Mouse (Mus musculus) kidney, postnatal 25 days (tissue): ENCODE measurements at regions not wholly inside any gene's neighbourhood (a gene's known extent, or its start where the extent isn't known, plus 50 kb on each side); places are given as distances from the start of the nearest gene placed in this dataset.
A peak's percentile ranks its signal among the peaks of the same experiment; 100 is the strongest.

ENCODE experiments used
- DNase-seq, 2 experiments: peaks; one replicate each; pipeline ENCODE4 v3.0.0; 2021; ENCODE audit warnings: mixed read lengths in 2 of 2

- no peak for DNase-seq
These were observed 114.1 kb upstream of the Rreb1 start for GRCm38 (mm10) chr13:37664116-37664515.

- DNase-seq: peak; percentile 40 to 63
These were observed 111.8 kb upstream of the Rreb1 start for GRCm38 (mm10) chr13:37666207-37667003.

- DNase-seq: peak; percentile 40 to 71
These were observed 110.8 kb upstream of the Rreb1 start for GRCm38 (mm10) chr13:37667386-37667785.

GRCm38 (mm10) chr13:37667871-37668270, 110.3 kb upstream of the Rreb1 start:
- DNase-seq: peak in 1 of 2 experiments; percentile 9

- DNase-seq: no peak
These were observed 107.1 kb upstream of the Rreb1 start for GRCm38 (mm10) chr13:37671109-37671508.

GRCm38 (mm10) chr13:37674676-37675350, 103.4 kb upstream of the Rreb1 start:
- no peak for DNase-seq

GRCm38 (mm10) chr13:37675718-37676117, 102.5 kb upstream of the Rreb1 start:
- DNase-seq: no peak

GRCm38 (mm10) chr13:37676912-37677311, 101.3 kb upstream of the Rreb1 start:
- no peak for DNase-seq

- no peak for DNase-seq
These were observed 99.9 kb upstream of the Rreb1 start for GRCm38 (mm10) chr13:37678251-37678650.

GRCm38 (mm10) chr13:37678772-37679171, 99.4 kb upstream of the Rreb1 start:
- DNase-seq: no peak

- DNase-seq: peak in 1 of 2 experiments; percentile 9
These were observed 97.2 kb upstream of the Rreb1 start for GRCm38 (mm10) chr13:37680837-37681619.

GRCm38 (mm10) chr13:37683045-37683679, 95.0 kb upstream of the Rreb1 start:
- DNase-seq: no peak

GRCm38 (mm10) chr13:37685617-37686016, 92.6 kb upstream of the Rreb1 start:
- no peak for DNase-seq

GRCm38 (mm10) chr13:37686109-37686508, 92.1 kb upstream of the Rreb1 start:
- no peak for DNase-seq

- no peak for DNase-seq
These were observed 88.9 kb upstream of the Rreb1 start for GRCm38 (mm10) chr13:37689127-37689777.

- DNase-seq: no peak
These were observed 86.2 kb upstream of the Rreb1 start for GRCm38 (mm10) chr13:37691855-37692445.

- no peak for DNase-seq
These were observed 84.6 kb upstream of the Rreb1 start for GRCm38 (mm10) chr13:37693617-37694016.

GRCm38 (mm10) chr13:37704475-37704874, 73.7 kb upstream of the Rreb1 start:
- no peak for DNase-seq

GRCm38 (mm10) chr13:37705482-37705881, 72.7 kb upstream of the Rreb1 start:
- DNase-seq: no peak

GRCm38 (mm10) chr13:37710913-37711312, 67.3 kb upstream of the Rreb1 start:
- DNase-seq: no peak

- DNase-seq: no peak
These were observed 65.2 kb upstream of the Rreb1 start for GRCm38 (mm10) chr13:37712908-37713496.
